Mouse (Mus musculus): Measurements from ENCODE around the gene Usp6nl. TPM values are rescaled to one million over a fixed set of nuclear protein-coding genes. Genes with fewer than 3 reads are reported as not detected.

Gene Usp6nl
- polyA plus RNA-seq, 1 experiment from 2014 or later = 4.5 TPM

GRCm38 (mm10) chr2:6294993-6295628, 27.4 kb upstream of the Usp6nl start:
- no peak overlapping the region for H3K4me3 ChIP-seq (ENCODE audit: low read length)
- no peaks in the 10 kb centered on the region for H3K36me3 ChIP-seq (ENCODE audit: control insufficient read depth, insufficient read depth)
- H3K27ac ChIP-seq (ENCODE audit: low read length) = peak overlapping the region; percentile 32; the same call in 1 of the 2 replicates
- H3K9me3 ChIP-seq (replicated peaks; ENCODE audit: control insufficient read depth, low read length) = no peaks in the 10 kb centered on the region
- H3K27me3 ChIP-seq (ENCODE audit: control insufficient read depth, insufficient read depth, low read length) = no peaks in the 10 kb centered on the region
- H3K4me1 ChIP-seq (ENCODE audit: control insufficient read depth, insufficient read depth, low read length) = 0 out of 2 replicates have a peak, but pooled peaks cover 2% of the 10 kb centered on the region
- no peak overlapping the region for H3K9ac ChIP-seq (ENCODE audit: low read length)
- no peak for ATAC-seq (replicated peaks; ENCODE audit: extremely low read depth, insufficient read depth, low FRiP score)
- no peak overlapping the region for H3K4me2 ChIP-seq (ENCODE audit: low read depth, low read length)
- WGBS = 58% methylated on average over 7 of the region's 7 CpGs

GRCm38 (mm10) chr2:6304768-6305167, 17.7 kb upstream of the Usp6nl start:
- ATAC-seq (replicated peaks; ENCODE audit: extremely low read depth, insufficient read depth, low FRiP score) = no peak
- H3K27me3 ChIP-seq (ENCODE audit: control insufficient read depth, insufficient read depth, low read length) = no peaks in the 10 kb centered on the region
- no peaks in the 10 kb centered on the region for H3K9me3 ChIP-seq (replicated peaks; ENCODE audit: control insufficient read depth, low read length)
- no peak overlapping the region for H3K4me3 ChIP-seq (ENCODE audit: low read length)
- no peaks in the 10 kb centered on the region for H3K4me1 ChIP-seq (ENCODE audit: control insufficient read depth, insufficient read depth, low read length)
- no peak overlapping the region for H3K9ac ChIP-seq (ENCODE audit: low read length)
- H3K4me2 ChIP-seq (ENCODE audit: low read depth, low read length) = no peak overlapping the region
- no peak overlapping the region for H3K27ac ChIP-seq (ENCODE audit: low read length)
- H3K36me3 ChIP-seq (ENCODE audit: control insufficient read depth, insufficient read depth) = no peaks in the 10 kb centered on the region
- WGBS = 91% methylated on average over 4 of the region's 4 CpGs

- Histone ChIP-seq H3K27me3 (ENCODE audit: control insufficient read depth, insufficient read depth, low read length) (no peaks in the 10 kb centered on the region), H3K27ac (ENCODE audit: low read length) (no peak overlapping the region), H3K4me3 (ENCODE audit: low read length) (no peak overlapping the region), H3K9me3 (replicated peaks; ENCODE audit: control insufficient read depth, low read length) (no peaks in the 10 kb centered on the region), H3K4me1 (ENCODE audit: control insufficient read depth, insufficient read depth, low read length) (no peaks in the 10 kb centered on the region), H3K9ac (ENCODE audit: low read length) (no peak overlapping the region), H3K4me2 (ENCODE audit: low read depth, low read length) (no peak overlapping the region), H3K36me3 (ENCODE audit: control insufficient read depth, insufficient read depth) (no peaks in the 10 kb centered on the region)
- ATAC-seq (replicated peaks; ENCODE audit: extremely low read depth, insufficient read depth, low FRiP score) = no peak
- WGBS = 46% methylated on average over 3 of the region's 3 CpGs
Observed at GRCm38 (mm10) chr2:6306861-6307260, 15.6 kb upstream of the Usp6nl start.

GRCm38 (mm10) chr2:6309373-6309821, 13.1 kb upstream of the Usp6nl start:
- H3K4me1 ChIP-seq (ENCODE audit: control insufficient read depth, insufficient read depth, low read length) = no peaks in the 10 kb centered on the region
- H3K27me3 ChIP-seq (ENCODE audit: control insufficient read depth, insufficient read depth, low read length) = no peaks in the 10 kb centered on the region
- H3K4me3 ChIP-seq (ENCODE audit: low read length) = no peak overlapping the region
- no peak overlapping the region for H3K9ac ChIP-seq (ENCODE audit: low read length)
- no peak for ATAC-seq (replicated peaks; ENCODE audit: extremely low read depth, insufficient read depth, low FRiP score)
- H3K27ac ChIP-seq (ENCODE audit: low read length) = no peak overlapping the region
- no peaks in the 10 kb centered on the region for H3K9me3 ChIP-seq (replicated peaks; ENCODE audit: control insufficient read depth, low read length)
- WGBS = 70% methylated on average over 6 of the region's 6 CpGs
- no peak overlapping the region for H3K4me2 ChIP-seq (ENCODE audit: low read depth, low read length)
- H3K36me3 ChIP-seq (ENCODE audit: control insufficient read depth, insufficient read depth) = no peaks in the 10 kb centered on the region

- Histone ChIP-seq H3K36me3 (ENCODE audit: control insufficient read depth, insufficient read depth) (no peaks in the 10 kb centered on the region), H3K4me1 (ENCODE audit: control insufficient read depth, insufficient read depth, low read length) (no peaks in the 10 kb centered on the region), H3K27ac (ENCODE audit: low read length) (no peak overlapping the region), H3K27me3 (ENCODE audit: control insufficient read depth, insufficient read depth, low read length) (no peaks in the 10 kb centered on the region), H3K9ac (ENCODE audit: low read length) (no peak overlapping the region), H3K4me3 (ENCODE audit: low read length) (no peak overlapping the region), H3K9me3 (replicated peaks; ENCODE audit: control insufficient read depth, low read length) (no peaks in the 10 kb centered on the region), H3K4me2 (ENCODE audit: low read depth, low read length) (no peak overlapping the region)
- no peak for ATAC-seq (replicated peaks; ENCODE audit: extremely low read depth, insufficient read depth, low FRiP score)
- 83% methylated on average over 10 of the region's 10 CpGs for WGBS
Observed at GRCm38 (mm10) chr2:6312764-6313163, 9.7 kb upstream of the Usp6nl start.

- WGBS = 88% methylated on average over 1 of the region's 1 CpGs
- Histone ChIP-seq H3K9me3 (replicated peaks; ENCODE audit: control insufficient read depth, low read length) (no peaks in the 10 kb centered on the region), H3K27me3 (ENCODE audit: control insufficient read depth, insufficient read depth, low read length) (no peaks in the 10 kb centered on the region), H3K4me3 (ENCODE audit: low read length) (no peak overlapping the region), H3K9ac (ENCODE audit: low read length) (no peak overlapping the region), H3K36me3 (ENCODE audit: control insufficient read depth, insufficient read depth) (no peaks in the 10 kb centered on the region), H3K27ac (ENCODE audit: low read length) (no peak overlapping the region), H3K4me2 (ENCODE audit: low read depth, low read length) (no peak overlapping the region), H3K4me1 (ENCODE audit: control insufficient read depth, insufficient read depth, low read length) (no peaks in the 10 kb centered on the region)
- no peak for ATAC-seq (replicated peaks; ENCODE audit: extremely low read depth, insufficient read depth, low FRiP score)
Observed at GRCm38 (mm10) chr2:6313733-6314132, 8.7 kb upstream of the Usp6nl start.

GRCm38 (mm10) chr2:6320153-6320552, 2.3 kb upstream of the Usp6nl start:
- H3K36me3 ChIP-seq (ENCODE audit: control insufficient read depth, insufficient read depth) = no peaks in the 10 kb centered on the region
- WGBS = 82% methylated on average over 3 of the region's 3 CpGs
- no peak for ATAC-seq (replicated peaks; ENCODE audit: extremely low read depth, insufficient read depth, low FRiP score)
- no peaks in the 10 kb centered on the region for H3K9me3 ChIP-seq (replicated peaks; ENCODE audit: control insufficient read depth, low read length)
- no peak overlapping the region for H3K9ac ChIP-seq (ENCODE audit: low read length)
- no peak overlapping the region for H3K4me2 ChIP-seq (ENCODE audit: low read depth, low read length)
- H3K4me1 ChIP-seq (ENCODE audit: control insufficient read depth, insufficient read depth, low read length) = peaks cover 12% of the 10 kb centered on the region
- H3K4me3 ChIP-seq (ENCODE audit: low read length) = no peak overlapping the region
- no peaks in the 10 kb centered on the region for H3K27me3 ChIP-seq (ENCODE audit: control insufficient read depth, insufficient read depth, low read length)
- no peak overlapping the region for H3K27ac ChIP-seq (ENCODE audit: low read length)

- peak overlapping the region; percentile 96 for H3K27ac ChIP-seq (ENCODE audit: low read length)
- H3K36me3 ChIP-seq (ENCODE audit: control insufficient read depth, insufficient read depth) = no peaks in the 10 kb centered on the region
- H3K9me3 ChIP-seq (replicated peaks; ENCODE audit: control insufficient read depth, low read length) = no peaks in the 10 kb centered on the region
- H3K27me3 ChIP-seq (ENCODE audit: control insufficient read depth, insufficient read depth, low read length) = no peaks in the 10 kb centered on the region
- H3K4me1 ChIP-seq (ENCODE audit: control insufficient read depth, insufficient read depth, low read length) = peaks cover 14% of the 10 kb centered on the region
- peak overlapping the region; percentile 85 for H3K4me2 ChIP-seq (ENCODE audit: low read depth, low read length)
- H3K9ac ChIP-seq (ENCODE audit: low read length) = peak overlapping the region; percentile 94
- 15% methylated on average over 9 of the region's 9 CpGs for WGBS
- peak overlapping the region; percentile 82 for H3K4me3 ChIP-seq (ENCODE audit: low read length)
- peak; percentile 8 for ATAC-seq (replicated peaks; ENCODE audit: extremely low read depth, insufficient read depth, low FRiP score)
Observed at GRCm38 (mm10) chr2:6321769-6322375, 595 bp upstream of the Usp6nl start.

GRCm38 (mm10) chr2:6322938-6323521, 563 bp downstream of the Usp6nl start:
- Histone ChIP-seq H3K4me3 (ENCODE audit: low read length) (peak overlapping the region; percentile 82), H3K9me3 (replicated peaks; ENCODE audit: control insufficient read depth, low read length) (no peaks in the 10 kb centered on the region), H3K4me2 (ENCODE audit: low read depth, low read length) (peak overlapping the region; percentile 85), H3K4me1 (ENCODE audit: control insufficient read depth, insufficient read depth, low read length) (peaks cover 14% of the 10 kb centered on the region), H3K27ac (ENCODE audit: low read length) (peak overlapping the region; percentile 96), H3K36me3 (ENCODE audit: control insufficient read depth, insufficient read depth) (no peaks in the 10 kb centered on the region), H3K27me3 (ENCODE audit: control insufficient read depth, insufficient read depth, low read length) (no peaks in the 10 kb centered on the region), H3K9ac (ENCODE audit: low read length) (peak overlapping the region; percentile 94)
- ATAC-seq (replicated peaks; ENCODE audit: extremely low read depth, insufficient read depth, low FRiP score) = peak; percentile 68
- WGBS = under 1% methylated on average over 68 of the region's 70 CpGs
